Comparison of ENCODE assay signal across 10 mouse cellular contexts in the genomic region with DNA sequence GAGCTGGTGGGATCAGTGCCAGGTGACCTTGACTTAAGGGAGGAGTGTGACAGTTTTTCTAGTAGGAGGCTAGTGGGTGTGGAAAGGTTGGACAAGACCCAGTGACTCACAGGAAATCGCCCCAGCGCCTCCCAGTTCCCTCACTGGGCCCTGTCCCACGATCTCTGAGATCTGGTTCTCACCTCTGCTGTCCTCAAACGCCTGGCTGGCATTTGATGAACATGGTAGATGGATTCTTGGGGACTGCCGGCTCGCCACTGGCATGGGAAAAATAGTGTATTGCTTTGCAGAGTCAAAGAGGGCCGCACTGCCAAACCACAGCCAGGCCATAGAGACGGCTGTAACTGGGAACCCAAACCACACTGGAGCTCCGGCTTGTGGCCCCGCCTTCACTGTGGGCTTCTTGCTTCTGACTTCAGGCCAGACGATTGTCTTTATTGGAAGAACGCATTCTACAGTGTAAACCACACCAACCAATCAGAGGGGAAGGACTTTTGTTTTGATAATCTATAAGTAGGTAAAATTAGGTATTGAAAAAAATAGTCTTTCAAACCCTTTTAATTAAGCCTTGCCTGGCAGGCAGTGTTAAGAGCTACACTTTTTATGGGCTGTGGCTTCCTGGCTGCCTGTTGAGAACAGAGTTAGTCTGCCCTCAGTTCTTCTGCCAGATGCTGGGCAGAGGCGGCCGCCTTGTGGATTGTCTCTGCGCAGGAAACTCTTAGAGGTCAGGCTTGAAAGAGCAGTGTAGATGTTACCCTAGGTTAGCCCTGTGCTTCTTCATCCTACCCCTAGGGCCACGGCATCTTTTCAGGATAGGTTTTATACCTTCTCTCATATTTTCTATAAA. TPM values are rescaled to one million over a fixed set of nuclear protein-coding genes. Genes with fewer than 3 reads are reported as not detected.
DNase-seq lines count a peak whose midpoint lies in the region; ATAC-seq lines count a peak whose summit lies in the region.
"Had no signal": no experiment of that assay in that cellular context is flagged by ENCODE, and none has a peak within 500 bp of the region (broad histone marks: within the 10 kb centered on the region; RNA-seq: fewer than 3 reads in every experiment).

No protein-coding gene starts in this region.

- H3K4me1 ChIP-seq in embryonic facial prominence, embryonic 13.5 days: peaks cover 38% of the 10 kb centered on the region
- peaks cover 17% of the 10 kb centered on the region for H3K4me1 ChIP-seq in embryonic facial prominence, embryonic 10.5 days
- H3K4me1 ChIP-seq in neural tube, embryonic 15.5 days: peaks cover 8% of the 10 kb centered on the region; the same call in 1 of the 2 replicates
- H3K4me1 ChIP-seq in forebrain, embryonic 16.5 days (replicated peaks; ENCODE audit: control insufficient read depth, insufficient read depth, low read length): no peaks in the 10 kb centered on the region

- H3K27me3 ChIP-seq in embryonic facial prominence, embryonic 13.5 days: no peaks in the 10 kb centered on the region
- no peaks in the 10 kb centered on the region for H3K27me3 ChIP-seq in embryonic facial prominence, embryonic 10.5 days (replicated peaks; ENCODE audit: low read depth, poor library complexity, severe bottlenecking)
- H3K27me3 ChIP-seq in neural tube, embryonic 15.5 days (replicated peaks): no peaks in the 10 kb centered on the region
- no peaks in the 10 kb centered on the region for H3K27me3 ChIP-seq in forebrain, embryonic 16.5 days (replicated peaks; ENCODE audit: control insufficient read depth, insufficient read depth, low read length)
- H3K27me3 ChIP-seq: CH12.LX had no signal

- H3K27ac ChIP-seq in embryonic facial prominence, embryonic 13.5 days: peak overlapping the region; percentile 68
- H3K27ac ChIP-seq in embryonic facial prominence, embryonic 10.5 days (replicated peaks): no peak overlapping the region
- peak overlapping the region; percentile 48; the same call in 1 of the 2 replicates for H3K27ac ChIP-seq in neural tube, embryonic 15.5 days (replicated peaks)
- no peak overlapping the region for H3K27ac ChIP-seq in forebrain, embryonic 16.5 days (ENCODE audit: low read length)

- peak overlapping the region; percentile 18 for H3K4me2 ChIP-seq in embryonic facial prominence, embryonic 13.5 days
- no peak overlapping the region for H3K4me2 ChIP-seq in neural tube, embryonic 15.5 days
- H3K4me2 ChIP-seq in forebrain, embryonic 16.5 days (ENCODE audit: low read length): no peak overlapping the region

- intact Hi-C loops in gastrocnemius, postnatal 14 days (cut with DNase I; ENCODE audit: low total_unique reads): no loop called here

- H3K9me3 ChIP-seq in embryonic facial prominence, embryonic 13.5 days: no peaks in the 10 kb centered on the region
- no peaks in the 10 kb centered on the region for H3K9me3 ChIP-seq in embryonic facial prominence, embryonic 10.5 days
- H3K9me3 ChIP-seq in neural tube, embryonic 15.5 days (replicated peaks): no peaks in the 10 kb centered on the region
- H3K9me3 ChIP-seq in forebrain, embryonic 16.5 days (ENCODE audit: control insufficient read depth, low read length): no peaks in the 10 kb centered on the region

- no peak overlapping the region for H3K9ac ChIP-seq in embryonic facial prominence, embryonic 13.5 days
- no peak overlapping the region for H3K9ac ChIP-seq in neural tube, embryonic 15.5 days (replicated peaks)
- no peak overlapping the region for H3K9ac ChIP-seq in forebrain, embryonic 16.5 days (replicated peaks; ENCODE audit: low read depth, low read length)

- no peak for DNase-seq in embryonic facial prominence, embryonic 10.5 days (ENCODE audit: low spot score)
- peak; percentile 38 for DNase-seq in forelimb bud, embryonic 11.5 days (ENCODE audit: low read depth, low spot score)
- DNase-seq in gastrocnemius, postnatal 14 days: no peak
- DNase-seq in urinary bladder, postnatal 25 days (ENCODE audit: low spot score): no peak
- DNase-seq: kidney, adult 8-10 months had no signal

- H3K36me3 ChIP-seq in embryonic facial prominence, embryonic 13.5 days: no peaks in the 10 kb centered on the region
- no peaks in the 10 kb centered on the region for H3K36me3 ChIP-seq in embryonic facial prominence, embryonic 10.5 days (replicated peaks)
- no peaks in the 10 kb centered on the region for H3K36me3 ChIP-seq in neural tube, embryonic 15.5 days
- H3K36me3 ChIP-seq in forebrain, embryonic 16.5 days (ENCODE audit: control insufficient read depth, insufficient read depth): no peaks in the 10 kb centered on the region

- peak; percentile 72; the same call in 1 of the 2 replicates for ATAC-seq in embryonic facial prominence, embryonic 13.5 days (ENCODE audit: insufficient number of reproducible peaks, insufficient read depth, low FRiP score, low TSS enrichment, low read depth)
- ATAC-seq in CD4-positive, CD25-positive, alpha-beta regulatory T cell, adult 4 months: peak; percentile 79
- ATAC-seq in neural tube, embryonic 15.5 days (ENCODE audit: low FRiP score): no peak
- ATAC-seq in forebrain, embryonic 16.5 days: no peak

- WGBS in embryonic facial prominence, embryonic 13.5 days: 78% methylated on average over 16 of the region's 16 CpGs
- WGBS in embryonic facial prominence, embryonic 10.5 days: 87% methylated on average over 16 of the region's 16 CpGs
- 79% methylated on average over 16 of the region's 16 CpGs for WGBS in neural tube, embryonic 15.5 days
- 77% methylated on average over 16 of the region's 16 CpGs for WGBS in forebrain, embryonic 16.5 days

- H3K4me3 ChIP-seq in embryonic facial prominence, embryonic 13.5 days: no peak overlapping the region
- H3K4me3 ChIP-seq in embryonic facial prominence, embryonic 10.5 days: no peak overlapping the region
- H3K4me3 ChIP-seq in neural tube, embryonic 15.5 days (replicated peaks): no peak overlapping the region
- H3K4me3 ChIP-seq in forebrain, embryonic 16.5 days (replicated peaks; ENCODE audit: low read length): no peak overlapping the region

RNA-seq across cellular contexts. Expression of gene Slc35f2, which starts 15.4 kb away (rescaled TPM):
- polyA plus RNA-seq in embryonic facial prominence, embryonic 13.5 days (2015; fragmentation: Nextera tagmentation; extraction: Ambion mirVana): 10.5 and 10.9 TPM in 2 replicates
- polyA plus RNA-seq in embryonic facial prominence, embryonic 10.5 days (2016; fragmentation: Nextera tagmentation; extraction: Ambion mirVana): 7.0 and 7.7 TPM in 2 replicates
- polyA plus RNA-seq in CD4-positive, CD25-positive, alpha-beta regulatory T cell, adult 4 months (2017; shearing (Covaris generic)): 10 to 100 TPM; 10.5 to 14.8 TPM
- 25.6 and 29.8 TPM in 2 replicates for polyA plus RNA-seq in neural tube, embryonic 15.5 days (2015; fragmentation: Nextera tagmentation; extraction: Ambion mirVana)
- not detected for total RNA-seq in gastrocnemius, postnatal 14 days (2021)
- 12.8 and 14.0 TPM in 2 replicates for polyA plus RNA-seq in forebrain, embryonic 16.5 days (2015; fragmentation: Nextera tagmentation; extraction: Ambion mirVana)

Comparison
In these comparisons a context has a peak if more than half of its experiments do, and no peak if none do; other contexts are left out.
1. H3K27ac ChIP-seq: peak in embryonic facial prominence, embryonic 13.5 days (single experiment) and neural tube, embryonic 15.5 days (single experiment); none in embryonic facial prominence, embryonic 10.5 days (single experiment) and forebrain, embryonic 16.5 days (single experiment).
2. ATAC-seq: peak in embryonic facial prominence, embryonic 13.5 days (single experiment) and CD4-positive, CD25-positive, alpha-beta regulatory T cell, adult 4 months (single experiment); none in neural tube, embryonic 15.5 days (single experiment) and forebrain, embryonic 16.5 days (single experiment).